Mouse (Mus musculus) forebrain, embryonic 14.5 days (tissue): Measurements from ENCODE around the gene Slc12a5. TPM values are rescaled to one million over a fixed set of nuclear protein-coding genes. Genes with fewer than 3 reads are reported as not detected.

Source experiments
- ATAC-seq: fragments of 200-750 bp; cut with Nextera tagmentation; 2 replicates; pipeline ENCODE4 v1.8.0; 2017; ENCODE audit warnings: mild to moderate bottlenecking, moderate library complexity
- DNase-seq: peaks from one replicate; pipeline ENCODE4 v3.0.0-alpha.2; 2015; ENCODE audit warnings: low spot score
- H3K27ac ChIP-seq: fragments of 300-500 bp; sonication (generic); 2 replicates; pipeline ENCODE4 v1.5.1; 2014; ENCODE audit warnings: low read depth, mild to moderate bottlenecking, control low read depth, low read length, moderate library complexity
- H3K27me3 ChIP-seq: fragments of 300-500 bp; sonication (generic); replicated peaks from 2 replicates; pipeline ENCODE4 v1.6.1; 2014; ENCODE audit warnings: low read length, control low read depth, mixed read lengths; ENCODE audit not compliant: control insufficient read depth, insufficient read depth
- H3K36me3 ChIP-seq: fragments of 300-500 bp; sonication (generic); 2 replicates; pipeline ENCODE4 v1.6.1; 2014; ENCODE audit warnings: low read length, control low read depth; ENCODE audit not compliant: control insufficient read depth, insufficient read depth
- H3K4me1 ChIP-seq: fragments of 300-500 bp; sonication (generic); 2 replicates; pipeline ENCODE4 v1.6.1; 2014; ENCODE audit warnings: antibody characterized with exemption, low read length, control low read depth; ENCODE audit not compliant: control insufficient read depth, insufficient read depth
- H3K4me2 ChIP-seq: fragments of 300-500 bp; sonication (generic); 2 replicates; pipeline ENCODE4 v1.6.1; 2014; ENCODE audit warnings: mild to moderate bottlenecking, control low read depth, low read length
- H3K4me3 ChIP-seq: fragments of 300-500 bp; sonication (generic); 2 replicates; pipeline ENCODE4 v1.5.1; 2014; ENCODE audit warnings: low read depth, low read length, control low read depth
- H3K9ac ChIP-seq: fragments of 300-500 bp; sonication (generic); 2 replicates; pipeline ENCODE4 v1.6.1; 2014; ENCODE audit warnings: mild to moderate bottlenecking, low read length, control low read depth, moderate library complexity
- H3K9me3 ChIP-seq: fragments of 300-500 bp; sonication (generic); replicated peaks from 2 replicates; pipeline ENCODE4 v1.6.1; 2016; ENCODE audit warnings: low read length, control low read depth, mixed read lengths; ENCODE audit not compliant: control insufficient read depth
- WGBS: fragments of 180-500 bp; shearing (Covaris S2); extraction: QIAGEN DNeasy Blood & Tissue Kit; methylation state at CpG from one replicate; pipeline ENCODE4 v1.1.7; 2014; 5-methylcytosine and 5-hydroxymethylcytosine counted together
- polyA plus RNA-seq: library from polyadenylated mRNA; unstranded; fragments of >200 nt; fragmentation: Nextera tagmentation; extraction: Ambion mirVana; gene quantifications from 2 replicates; pipeline ENCODE4 v1.2.1, GENCODE M21; 2014

The Slc12a5 gene
- polyA plus RNA-seq, 1 experiment from 2014 or later = 15.1 TPM

- Histone ChIP-seq H3K9me3 (no peaks in the 10 kb centered on the region), H3K4me1 (no peaks in the 10 kb centered on the region), H3K27me3 (peaks cover 11% of the 10 kb centered on the region), H3K27ac (no peak overlapping the region), H3K4me2 (no peak overlapping the region), H3K4me3 (no peak overlapping the region), H3K9ac (no peak overlapping the region), H3K36me3 (no peaks in the 10 kb centered on the region)
- ATAC-seq = no peak
- no peak for DNase-seq
- 66% methylated on average over 4 of the region's 4 CpGs for WGBS
Measured at GRCm38 (mm10) chr2:164955725-164956124, 4.9 kb upstream of the Slc12a5 start.

- no peak overlapping the region for H3K9ac ChIP-seq
- no peaks in the 10 kb centered on the region for H3K36me3 ChIP-seq
- peaks cover 6% of the 10 kb centered on the region; the same call in 1 of the 2 replicates for H3K27me3 ChIP-seq
- H3K27ac ChIP-seq = no peak overlapping the region
- 71% methylated on average over 5 of the region's 5 CpGs for WGBS
- H3K4me3 ChIP-seq = no peak overlapping the region
- DNase-seq (no peak), ATAC-seq (no peak)
- H3K4me1 ChIP-seq = no peaks in the 10 kb centered on the region
- H3K4me2 ChIP-seq = no peak overlapping the region
- H3K9me3 ChIP-seq = no peaks in the 10 kb centered on the region
Measured at GRCm38 (mm10) chr2:164956195-164956594, 4.4 kb upstream of the Slc12a5 start.

GRCm38 (mm10) chr2:164957548-164958315 is 2.9 kb upstream of the Slc12a5 start:
- no peak for ATAC-seq
- no peak overlapping the region for H3K4me3 ChIP-seq
- H3K9me3 ChIP-seq = no peaks in the 10 kb centered on the region
- H3K27ac ChIP-seq = no peak overlapping the region
- 67% methylated on average over 9 of the region's 9 CpGs for WGBS
- H3K36me3 ChIP-seq = no peaks in the 10 kb centered on the region
- no peaks in the 10 kb centered on the region for H3K4me1 ChIP-seq
- no peak overlapping the region for H3K9ac ChIP-seq
- H3K4me2 ChIP-seq = no peak overlapping the region
- no peak for DNase-seq
- 0 out of 2 replicates have a peak, but pooled peaks cover 3% of the 10 kb centered on the region for H3K27me3 ChIP-seq

GRCm38 (mm10) chr2:164961506-164962182 is 1.0 kb downstream of the Slc12a5 start:
- Histone ChIP-seq H3K27me3 (peaks cover 9% of the 10 kb centered on the region; the same call in 1 of the 2 replicates), H3K36me3 (no peaks in the 10 kb centered on the region), H3K27ac (no peak overlapping the region), H3K4me3 (peak overlapping the region; percentile 54), H3K4me2 (peak overlapping the region; percentile 56), H3K9me3 (no peaks in the 10 kb centered on the region), H3K9ac (peak overlapping the region; percentile 68), H3K4me1 (peaks cover 3% of the 10 kb centered on the region; the same call in 1 of the 2 replicates)
- DNase-seq = peak; percentile 73
- ATAC-seq = 0 out of 2 replicates have a peak, but pooled peaks have one; percentile 3
- 10% methylated on average over 17 of the region's 17 CpGs for WGBS

- DNase-seq (no peak), ATAC-seq (no peak)
- 59% methylated on average over 7 of the region's 7 CpGs for WGBS
- peaks cover 14% of the 10 kb centered on the region for H3K27me3 ChIP-seq
- H3K36me3 ChIP-seq = no peaks in the 10 kb centered on the region
- H3K27ac ChIP-seq = no peak overlapping the region
- peaks cover 3% of the 10 kb centered on the region; the same call in 1 of the 2 replicates for H3K4me1 ChIP-seq
- H3K4me3 ChIP-seq = no peak overlapping the region
- no peak overlapping the region for H3K4me2 ChIP-seq
- no peak overlapping the region for H3K9ac ChIP-seq
- no peaks in the 10 kb centered on the region for H3K9me3 ChIP-seq
Measured at GRCm38 (mm10) chr2:164962183-164962580, 1.6 kb downstream of the Slc12a5 start.

- Histone ChIP-seq H3K27me3 (peaks cover 36% of the 10 kb centered on the region), H3K9me3 (no peaks in the 10 kb centered on the region), H3K9ac (no peak overlapping the region), H3K36me3 (no peaks in the 10 kb centered on the region), H3K4me1 (peaks cover 8% of the 10 kb centered on the region), H3K4me2 (peak overlapping the region; percentile 16; the same call in 1 of the 2 replicates), H3K27ac (peak overlapping the region; percentile 39), H3K4me3 (no peak overlapping the region)
- WGBS = 12% methylated on average over 8 of the region's 9 CpGs
- DNase-seq (peak; percentile 88), ATAC-seq (peak; percentile 66)
Measured at GRCm38 (mm10) chr2:164964242-164964894, 3.8 kb downstream of the Slc12a5 start.

- WGBS = 90% methylated on average over 1 of the region's 1 CpGs
- H3K27me3 ChIP-seq = peaks cover 42% of the 10 kb centered on the region
- H3K4me3 ChIP-seq = no peak overlapping the region
- H3K4me2 ChIP-seq = peak overlapping the region; percentile 16; the same call in 1 of the 2 replicates
- H3K36me3 ChIP-seq = no peaks in the 10 kb centered on the region
- peaks cover 8% of the 10 kb centered on the region for H3K4me1 ChIP-seq
- ATAC-seq = no peak
- H3K9me3 ChIP-seq = no peaks in the 10 kb centered on the region
- no peak for DNase-seq
- H3K27ac ChIP-seq = peak overlapping the region; percentile 39
- no peak overlapping the region for H3K9ac ChIP-seq
Measured at GRCm38 (mm10) chr2:164964981-164965380, 4.4 kb downstream of the Slc12a5 start.

- H3K9ac ChIP-seq = no peak overlapping the region
- H3K36me3 ChIP-seq = no peaks in the 10 kb centered on the region
- H3K4me2 ChIP-seq = no peak overlapping the region
- DNase-seq (peak; percentile 49), ATAC-seq (no peak)
- H3K27ac ChIP-seq = no peak overlapping the region
- 20% methylated on average over 8 of the region's 8 CpGs for WGBS
- H3K9me3 ChIP-seq = no peaks in the 10 kb centered on the region
- peaks cover 48% of the 10 kb centered on the region for H3K27me3 ChIP-seq
- peaks cover 11% of the 10 kb centered on the region for H3K4me1 ChIP-seq
- no peak overlapping the region for H3K4me3 ChIP-seq
Measured at GRCm38 (mm10) chr2:164966381-164966780, 5.8 kb downstream of the Slc12a5 start.
